Mouse (Mus musculus) embryo, embryonic 9.5 days (tissue): ENCODE measurements around the gene Efnb3.
A peak's percentile ranks its signal among the peaks of the same experiment; 100 is the strongest.
"Not testable (repeated sequence)": the region's sequence is repeated elsewhere in the genome, so short reads cannot be mapped to it uniquely, and the experiment has no call there.

Experiments
- DNase-seq: peaks from one replicate; pipeline ENCODE4 v3.0.0-alpha.2; 2017; ENCODE audit errors: extremely low spot score

The Efnb3 gene

DNA sequence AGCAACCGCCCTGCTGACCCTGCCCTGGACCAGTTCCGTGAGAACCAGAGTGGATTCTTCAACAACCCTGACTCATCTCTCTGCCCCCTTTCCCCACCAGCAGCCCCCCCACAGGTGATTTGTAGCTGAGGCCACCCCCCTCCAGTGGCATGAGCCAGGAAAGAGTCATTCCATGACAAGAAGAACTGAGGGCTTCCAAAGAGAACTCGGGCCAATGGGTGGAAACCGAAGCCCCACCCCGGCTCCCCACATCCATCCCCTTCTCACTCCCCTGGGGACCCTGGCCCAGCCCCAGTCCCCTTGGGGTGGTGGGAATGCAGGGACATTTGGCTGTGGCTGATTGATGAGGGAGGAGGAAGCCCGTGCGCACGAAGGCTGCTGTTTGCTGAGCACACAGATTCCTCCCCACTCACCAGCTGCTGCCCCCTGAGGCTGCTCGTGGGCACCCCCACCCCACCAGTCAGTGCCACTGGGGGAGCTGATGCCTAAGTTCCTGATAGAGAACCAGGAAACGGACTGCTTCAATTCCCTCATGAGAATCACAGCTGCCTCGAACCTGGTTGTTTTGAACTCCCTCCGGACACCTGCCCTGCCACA, 10.8 kb downstream of the Efnb3 start, which contains the start of gene Dnah2:
Gene Dnah2, minus strand, starts transcription at position 51 of the 597 bp plus-strand sequence.
- no peak for DNase-seq

DNA sequence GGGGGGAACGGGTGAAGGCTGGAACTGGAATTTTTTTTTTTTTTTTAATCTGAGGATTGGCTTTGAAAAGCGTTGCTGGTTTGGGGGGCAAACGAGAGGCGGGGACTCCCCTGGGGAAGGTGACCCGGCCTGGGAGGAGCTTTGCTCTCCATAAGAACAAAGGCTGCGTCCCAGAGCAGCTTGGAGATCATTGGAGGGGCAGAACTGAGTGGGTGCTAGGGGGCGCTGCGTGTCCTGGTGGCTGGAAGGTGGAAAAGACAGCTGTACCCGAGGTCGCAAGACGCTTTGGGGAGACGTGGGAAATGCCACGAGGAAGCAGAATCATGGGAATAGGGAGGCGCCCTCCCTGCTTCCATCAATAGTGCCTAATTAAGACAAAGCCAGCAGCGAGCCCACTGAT, 12.9 kb downstream of the Efnb3 start:
- no peak for DNase-seq

DNA sequence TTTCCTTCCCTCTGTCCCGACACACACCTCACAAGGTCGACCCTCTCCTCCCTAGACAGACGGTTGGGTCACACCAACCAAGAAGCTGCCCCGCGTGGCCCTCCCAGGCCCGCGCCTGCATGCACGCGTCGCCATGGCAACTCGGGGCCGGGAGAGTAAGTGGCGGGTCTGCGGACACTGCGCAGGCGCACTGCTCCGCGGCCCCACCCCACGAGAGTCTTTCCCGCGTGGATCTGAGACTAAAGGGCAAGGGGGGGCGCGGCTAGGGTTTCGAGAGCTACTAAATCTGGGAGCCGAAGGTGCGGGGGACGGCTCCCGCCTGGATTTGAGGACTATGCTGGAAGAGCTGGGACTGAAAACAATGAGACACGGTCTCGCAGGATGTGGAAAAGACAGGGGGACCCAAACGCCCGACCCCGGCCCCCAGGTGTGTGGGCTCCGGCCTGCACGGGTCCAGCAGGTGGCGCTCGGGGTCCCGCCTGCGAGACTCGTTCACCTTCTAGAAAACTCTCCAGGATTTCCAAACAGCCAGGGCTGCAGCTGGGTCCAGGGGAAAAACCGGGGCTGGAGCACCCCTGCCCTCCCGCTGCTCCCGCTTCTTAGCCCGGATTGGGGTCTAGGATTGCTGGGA, 13.5 kb downstream of the Efnb3 start:
- peak; percentile 84 for DNase-seq

DNA sequence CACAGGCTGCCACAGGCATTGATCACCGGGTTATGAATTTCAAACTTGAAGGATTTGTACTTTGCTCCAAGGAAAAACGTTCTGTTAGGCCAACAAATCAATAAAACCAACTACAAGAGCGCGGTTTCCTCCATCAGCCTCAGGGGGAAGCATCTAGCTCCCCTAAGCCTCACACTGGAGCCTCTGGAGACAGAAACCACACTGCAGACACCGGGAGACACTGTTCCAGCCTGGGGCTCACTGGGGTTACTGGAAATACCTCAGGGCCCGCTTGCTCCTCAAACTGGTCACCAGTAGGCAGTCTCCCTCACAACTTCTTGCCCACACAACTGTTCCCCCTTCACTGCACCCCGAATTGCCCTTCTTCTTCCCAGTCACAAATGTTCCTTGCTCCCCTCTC, 14.0 kb downstream of the Efnb3 start:
- no peak for DNase-seq

DNA sequence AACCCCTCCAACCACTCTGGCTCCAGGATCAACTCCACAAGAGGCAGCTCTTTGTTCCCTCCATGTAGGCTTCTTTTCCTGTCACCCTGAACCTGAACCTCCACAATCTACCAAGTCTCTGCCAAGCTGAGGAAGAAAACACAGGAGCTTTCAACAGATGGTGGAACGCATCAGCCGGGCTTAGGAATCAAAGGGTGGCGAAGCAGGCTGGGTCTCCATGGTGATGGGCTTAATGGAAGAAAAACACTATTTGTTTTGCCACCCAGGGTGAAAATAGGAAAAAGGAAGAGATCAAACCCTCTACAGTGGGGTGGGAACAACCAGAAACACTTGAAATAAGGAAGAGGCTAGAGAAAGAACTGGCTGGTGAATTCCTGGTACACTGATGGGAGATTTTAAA, 16.4 kb downstream of the Efnb3 start:
- DNase-seq = peak; percentile 37

DNA sequence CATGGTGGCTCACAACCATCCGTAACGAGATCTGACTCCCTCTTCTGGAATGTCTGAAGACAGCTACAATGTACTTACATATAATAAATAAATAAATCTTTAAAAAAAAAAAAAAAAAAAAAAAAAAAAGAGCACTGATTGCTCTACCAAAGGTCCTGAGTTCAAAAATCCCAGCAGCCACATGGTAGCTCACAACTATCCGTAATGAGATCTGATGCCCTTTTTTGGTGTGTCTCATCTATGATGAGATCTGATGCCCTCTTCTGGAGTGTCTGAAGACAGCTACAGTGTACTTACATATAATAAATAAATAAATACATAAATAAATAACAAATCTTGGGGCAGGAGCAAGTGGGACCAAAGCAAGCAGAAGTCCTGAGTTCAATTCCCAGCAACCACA, 18.3 kb downstream of the Efnb3 start:
- not testable (repeated sequence) for DNase-seq

DNA sequence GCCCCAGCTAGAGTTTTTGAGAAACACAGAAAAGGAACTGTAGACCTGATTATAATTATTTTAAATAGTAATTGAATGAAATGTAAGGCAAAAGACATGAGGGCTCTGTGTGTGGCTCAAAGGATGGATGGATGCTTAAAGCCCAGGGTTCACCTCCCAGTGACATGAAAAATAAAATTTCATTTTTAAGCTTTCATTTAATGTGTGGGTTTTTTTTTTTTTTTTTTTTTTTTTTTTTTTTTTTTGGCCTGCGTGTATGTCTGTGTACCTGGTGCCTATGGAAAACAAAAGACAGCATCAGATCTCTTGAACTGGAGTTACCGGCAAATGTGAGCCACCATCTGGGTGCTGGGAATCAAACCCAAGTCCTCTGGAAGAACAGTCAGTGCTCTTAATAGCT, 19.3 kb downstream of the Efnb3 start:
- DNase-seq = no peak

DNA sequence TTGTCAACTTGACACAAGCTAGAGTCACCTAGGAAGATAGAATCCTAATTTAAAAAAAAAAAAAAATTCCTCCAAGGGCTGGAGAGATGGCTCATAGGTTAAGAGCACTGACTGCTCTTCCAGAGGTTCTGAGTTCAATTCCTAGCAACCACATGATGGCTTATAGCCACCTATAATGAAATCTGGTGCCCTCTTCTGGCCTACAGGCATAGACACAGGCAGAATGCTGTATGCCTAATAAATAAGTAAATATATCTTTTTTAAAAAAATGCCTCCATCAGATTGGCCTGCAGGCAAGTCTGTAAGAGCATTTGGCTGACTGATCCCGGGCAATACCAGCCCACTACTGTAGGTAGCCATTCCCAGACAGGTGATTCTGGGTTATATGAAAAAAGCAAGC, 25.0 kb downstream of the Efnb3 start:
- no peak for DNase-seq

DNA sequence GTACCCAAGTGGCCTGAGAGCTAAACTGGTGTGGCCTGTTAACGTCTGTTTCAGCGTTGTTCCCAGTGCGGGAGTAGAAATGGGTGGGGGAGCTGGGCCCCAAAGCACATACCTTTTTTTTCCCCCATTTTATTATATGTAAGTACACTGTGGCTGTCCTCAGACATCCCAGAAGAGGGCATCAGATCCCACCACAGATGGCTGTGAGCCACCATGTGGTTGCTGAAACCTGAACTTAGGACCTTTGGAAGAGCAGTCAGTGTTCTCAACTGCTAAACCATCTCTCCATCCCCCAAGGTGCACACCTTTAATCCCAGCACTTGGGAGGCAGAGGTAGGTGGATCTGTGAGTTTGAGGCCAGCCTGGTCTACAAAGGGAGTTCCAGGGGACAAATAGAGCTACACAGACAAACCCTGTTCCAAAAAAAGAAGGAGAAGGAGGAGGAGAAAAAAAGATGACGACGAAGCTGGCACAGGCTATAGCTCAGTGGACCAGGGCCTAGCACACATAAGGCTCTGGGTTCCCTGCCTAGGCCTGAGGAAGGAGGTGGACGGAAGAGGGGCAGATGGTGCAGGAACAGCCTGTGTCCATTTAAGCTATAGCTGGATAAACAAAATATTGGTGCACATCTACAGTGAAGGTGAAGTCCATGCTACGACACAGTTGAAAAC, 27.4 kb downstream of the Efnb3 start:
- no peak for DNase-seq

DNA sequence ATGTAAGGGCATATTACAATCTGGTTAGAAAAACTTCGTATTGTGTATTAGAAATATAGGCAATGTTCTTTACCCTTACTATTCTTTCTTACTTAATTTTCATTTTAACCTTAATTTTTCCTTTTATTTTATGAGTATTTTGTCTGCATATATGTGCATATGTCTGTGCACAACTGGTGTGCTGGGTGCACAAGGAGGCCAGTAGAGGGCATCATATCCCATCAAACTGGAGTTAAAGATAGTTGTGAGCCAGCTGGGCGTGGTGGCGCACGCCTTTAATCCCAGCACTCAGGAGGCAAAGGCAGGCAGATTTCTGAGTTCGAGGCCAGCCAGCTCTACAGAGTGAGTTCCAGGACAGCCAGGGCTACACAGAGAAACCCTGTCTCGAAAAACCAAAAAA, 29.2 kb downstream of the Efnb3 start:
- DNase-seq = not testable (repeated sequence)

DNA sequence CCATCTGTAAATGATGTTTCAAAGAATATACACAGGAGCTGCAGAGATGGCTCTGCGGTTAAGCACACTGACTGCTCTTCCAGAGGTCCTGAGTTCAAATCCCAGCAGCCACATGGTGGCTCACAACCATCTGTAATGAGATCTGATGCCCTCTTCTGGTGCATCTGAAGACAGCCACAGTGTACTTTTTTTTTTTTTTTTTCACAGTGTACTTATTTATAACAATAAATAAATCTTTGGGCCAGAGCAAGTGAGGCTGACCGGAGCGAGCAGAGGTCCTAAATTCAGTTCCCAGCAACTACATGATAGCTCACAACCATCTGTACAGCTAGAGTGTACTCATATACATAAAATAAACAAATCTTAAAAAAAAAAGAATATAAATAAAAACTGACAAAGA, 29.7 kb downstream of the Efnb3 start:
- DNase-seq = not testable (repeated sequence)

DNA sequence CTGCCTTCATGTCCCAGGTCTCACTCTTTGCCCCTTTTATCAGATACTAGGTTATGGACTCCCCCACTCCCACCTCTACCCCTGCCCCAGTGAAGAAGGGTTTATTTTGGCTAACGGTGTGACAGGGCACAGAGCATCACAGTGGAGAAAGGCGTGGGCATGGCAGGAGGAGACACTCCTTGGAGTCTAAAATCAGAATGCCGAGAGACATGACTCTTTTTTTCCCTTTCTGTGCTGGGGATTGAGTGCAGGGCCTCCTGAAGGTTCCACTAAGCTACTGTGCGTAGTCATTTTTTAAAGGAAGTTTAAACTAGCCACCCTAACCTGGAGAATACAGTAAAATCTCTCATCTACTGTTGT, 32.0 kb downstream of the Efnb3 start:
- no peak for DNase-seq

DNA sequence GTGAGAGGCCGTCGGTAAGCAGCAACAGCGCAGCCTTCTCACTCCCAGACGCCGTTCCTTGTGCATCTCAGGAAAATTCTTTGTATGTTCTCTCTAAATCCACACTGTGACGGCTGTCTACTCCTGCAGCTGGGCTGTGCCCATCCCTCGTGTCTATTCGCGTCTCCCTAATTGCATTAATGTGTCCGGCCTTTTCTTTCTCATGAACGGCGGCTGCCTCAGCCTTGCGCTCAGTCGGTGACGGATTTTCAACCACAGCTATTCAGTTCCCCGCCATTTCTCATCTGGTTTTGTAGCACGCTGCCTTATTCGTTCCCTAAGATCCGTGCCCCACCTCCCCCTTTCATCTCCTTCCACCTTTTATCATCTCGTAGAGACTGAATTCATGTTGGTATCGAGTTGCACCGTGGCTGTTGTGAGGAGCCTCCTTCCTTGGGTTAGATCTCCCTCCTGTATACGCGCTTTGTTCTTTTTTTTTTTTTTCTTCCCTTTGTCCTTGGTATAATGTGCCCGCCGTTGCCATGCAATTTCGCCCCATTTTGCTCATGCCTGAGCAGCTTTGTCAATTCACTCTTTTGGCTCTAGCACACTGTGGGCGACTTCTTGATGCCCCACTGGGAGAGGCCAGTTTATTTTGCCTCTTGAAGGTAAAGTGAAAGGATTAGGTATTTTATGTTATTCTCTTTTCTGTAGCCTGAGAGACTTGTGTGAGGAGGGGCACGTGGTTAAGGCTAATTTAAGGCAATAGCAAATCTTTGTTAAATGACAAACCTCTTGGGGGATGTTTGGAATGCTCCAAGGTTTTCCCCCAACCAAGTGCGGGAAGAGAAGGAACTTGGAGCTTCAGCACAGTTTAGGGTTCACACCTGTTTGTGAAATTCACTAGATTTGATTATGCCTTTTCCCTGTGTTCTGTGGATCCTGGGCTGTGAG, 32.6 kb downstream of the Efnb3 start:
- peak; percentile 77 for DNase-seq

DNA sequence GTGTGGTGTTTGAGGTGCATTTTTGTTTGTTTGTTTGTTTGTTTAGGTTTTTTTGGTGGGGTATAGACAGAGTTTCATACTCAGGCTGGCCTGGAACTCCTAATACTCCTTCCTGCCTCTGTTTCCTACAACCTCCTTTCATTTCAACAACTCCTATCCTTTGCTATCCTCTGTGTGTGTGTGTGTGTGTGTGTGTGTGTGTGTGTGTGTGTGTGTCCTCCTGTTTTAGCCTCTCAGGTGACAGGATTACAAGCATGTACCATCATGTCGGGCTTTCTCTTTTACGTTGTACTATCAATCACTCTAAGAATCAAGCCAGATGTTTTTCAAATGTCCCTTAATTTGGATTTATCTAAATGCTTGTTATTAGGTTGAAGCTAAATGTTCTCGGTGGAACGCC, 33.4 kb downstream of the Efnb3 start:
- DNase-seq = no peak

DNA sequence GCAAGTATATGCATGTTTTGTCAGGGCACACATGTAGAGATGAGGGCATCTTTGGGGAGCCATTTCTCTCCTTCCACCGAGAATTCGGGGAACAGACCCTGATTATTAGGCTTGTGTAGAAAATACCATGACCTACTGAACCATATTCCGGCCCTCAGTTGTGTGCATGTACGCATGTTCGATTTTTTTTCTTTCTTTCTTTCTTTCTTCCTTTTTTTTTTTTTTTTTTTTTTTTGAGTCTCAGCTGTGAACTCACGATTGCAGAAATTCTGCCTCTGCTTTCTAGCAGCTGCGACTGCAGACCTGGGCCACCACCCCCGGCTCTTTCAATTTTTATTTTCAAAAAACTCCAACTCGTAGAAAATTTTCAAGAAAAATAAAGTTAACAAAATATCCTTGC, 34.3 kb downstream of the Efnb3 start:
- DNase-seq = no peak

DNA sequence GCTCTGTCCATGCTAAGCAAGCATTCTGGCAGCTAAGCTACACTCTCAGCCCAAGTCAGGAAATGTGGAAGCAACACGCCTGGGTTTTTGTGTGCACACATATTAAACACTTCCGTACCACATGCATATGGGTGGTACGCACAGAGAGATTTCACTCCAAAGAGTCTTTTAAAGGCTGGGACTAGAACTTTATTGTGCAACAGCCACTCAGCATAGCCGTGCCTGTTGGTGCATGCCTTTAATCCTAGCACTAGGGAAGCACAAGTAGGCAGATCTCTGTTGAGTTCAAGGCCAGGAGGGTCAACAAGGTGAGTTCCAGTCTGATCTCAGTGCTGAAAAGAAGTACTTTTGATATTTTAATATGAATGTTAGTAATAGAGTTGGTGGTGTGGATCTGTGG, 36.4 kb downstream of the Efnb3 start:
- DNase-seq = no peak

DNA sequence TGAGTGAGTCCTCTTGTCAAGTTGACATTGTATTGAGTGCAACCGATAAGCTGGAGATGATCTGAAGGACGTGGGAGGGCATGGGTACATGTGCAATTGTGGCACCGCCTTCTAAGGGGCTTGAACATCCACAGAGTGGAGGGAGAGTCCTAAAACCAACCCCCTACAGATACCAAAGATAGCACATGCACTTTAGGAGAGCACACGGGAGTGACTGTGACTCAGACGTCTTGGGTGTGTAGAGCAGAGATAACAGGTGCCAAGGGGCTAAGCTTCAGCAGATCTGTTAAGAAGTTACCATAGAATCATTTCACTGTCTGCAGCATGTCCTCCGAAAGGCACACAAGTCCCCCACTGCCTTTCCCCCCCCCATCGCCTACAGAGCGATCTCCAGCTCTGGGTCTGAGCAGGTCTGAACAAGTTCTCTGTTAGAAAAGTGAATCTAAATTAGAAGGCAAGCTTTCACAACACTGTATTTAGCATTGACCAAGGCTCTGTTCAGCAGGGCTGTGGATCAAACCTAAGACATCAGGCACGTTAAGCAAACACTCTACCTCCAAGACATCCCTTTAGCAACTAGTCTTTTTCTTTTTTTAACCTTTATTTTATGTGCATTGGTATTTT, 38.4 kb downstream of the Efnb3 start:
- DNase-seq = no peak

DNA sequence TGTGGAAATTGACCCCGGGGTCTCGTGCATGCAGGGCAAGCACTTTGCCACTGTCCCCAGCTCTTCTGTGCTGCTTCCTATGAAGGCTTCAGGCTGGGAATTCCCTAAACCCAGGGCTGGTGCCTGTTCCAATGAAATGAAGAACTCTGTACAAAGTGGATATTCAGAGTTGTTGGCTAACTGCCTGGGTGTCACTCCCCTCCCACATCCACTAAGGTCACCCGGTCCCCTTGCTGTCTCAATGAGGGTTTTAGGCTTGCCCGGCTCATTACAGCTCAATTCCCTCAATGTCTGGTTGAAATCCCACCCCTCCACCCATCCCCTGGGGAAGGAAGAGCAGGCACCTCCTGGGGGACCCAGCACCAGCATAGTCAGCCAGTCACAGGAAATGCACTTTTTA, 40.0 kb downstream of the Efnb3 start:
- DNase-seq = no peak

DNA sequence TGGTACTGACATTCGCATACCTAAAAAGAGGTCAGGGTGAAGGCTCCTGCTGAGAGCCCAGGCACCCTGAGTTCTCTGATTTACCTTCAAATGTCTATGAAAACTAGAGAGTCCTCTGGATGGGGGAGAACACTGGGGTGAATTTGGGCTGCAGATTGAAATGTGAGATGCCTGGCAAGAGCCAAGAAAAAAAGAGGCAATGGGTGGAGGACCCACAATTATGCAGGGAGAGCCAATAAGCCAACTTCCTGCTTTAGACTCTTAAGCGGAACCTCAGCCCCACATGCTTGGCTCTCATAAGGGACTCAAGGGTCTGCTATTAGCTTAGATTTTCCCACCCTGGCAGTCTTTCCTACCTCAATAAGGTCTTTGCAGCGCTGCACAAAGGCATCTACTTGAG, 43.3 kb downstream of the Efnb3 start:
- no peak for DNase-seq

DNA sequence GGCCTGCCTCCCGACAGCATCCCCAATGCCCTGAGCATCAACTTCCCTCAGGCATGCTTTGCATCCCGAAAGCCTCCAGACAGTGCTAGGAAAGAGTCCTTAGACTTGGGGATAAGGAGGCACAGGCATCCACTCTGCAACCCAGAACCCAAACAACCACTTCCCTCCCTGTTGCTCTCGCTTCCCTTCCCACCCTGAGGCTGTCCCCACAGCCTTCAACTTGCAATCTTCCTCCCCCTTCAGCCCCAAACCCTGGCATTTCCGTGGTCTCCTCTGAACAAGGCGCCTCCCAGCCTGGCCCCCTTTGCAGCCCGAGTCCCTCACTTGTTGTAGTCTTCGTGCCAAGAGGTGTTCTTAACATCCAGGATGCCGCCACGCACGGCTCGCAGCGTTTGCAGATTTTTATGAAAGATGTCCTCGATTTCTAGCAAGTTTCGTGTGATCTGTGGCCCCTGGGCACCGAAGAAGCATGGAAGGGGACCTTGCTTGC, 43.8 kb downstream of the Efnb3 start:
- no peak for DNase-seq

DNA sequence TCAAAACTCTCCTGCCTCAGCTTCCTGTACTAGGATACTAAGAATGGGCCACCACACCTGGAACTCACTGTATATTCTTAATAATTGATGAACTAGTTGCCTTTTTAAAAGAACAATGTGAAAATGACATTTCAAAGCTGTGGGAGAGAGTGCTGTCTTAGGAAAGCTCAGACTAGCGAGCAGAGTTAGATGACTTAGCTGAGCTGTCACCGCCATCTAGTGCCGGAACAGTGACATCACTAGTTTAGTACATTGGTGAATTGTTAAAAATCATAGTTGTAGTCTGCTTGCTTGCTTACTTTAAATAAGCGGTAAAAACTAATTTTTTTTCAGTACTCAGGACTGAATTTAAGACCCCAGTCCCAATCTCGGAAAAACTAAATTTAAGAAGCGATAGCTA, 46.2 kb downstream of the Efnb3 start:
- DNase-seq = peak; percentile 58
